Mouse (Mus musculus) induced T-regulatory cell, adult 2 months (primary cell): Measurements from ENCODE around the gene Myadml2.

ENCODE experiments used
- DNase-seq: peaks from one replicate; pipeline ENCODE4 v3.0.0-alpha.2; 2012; ENCODE audit warnings: low read depth

Myadml2 gene

DNA sequence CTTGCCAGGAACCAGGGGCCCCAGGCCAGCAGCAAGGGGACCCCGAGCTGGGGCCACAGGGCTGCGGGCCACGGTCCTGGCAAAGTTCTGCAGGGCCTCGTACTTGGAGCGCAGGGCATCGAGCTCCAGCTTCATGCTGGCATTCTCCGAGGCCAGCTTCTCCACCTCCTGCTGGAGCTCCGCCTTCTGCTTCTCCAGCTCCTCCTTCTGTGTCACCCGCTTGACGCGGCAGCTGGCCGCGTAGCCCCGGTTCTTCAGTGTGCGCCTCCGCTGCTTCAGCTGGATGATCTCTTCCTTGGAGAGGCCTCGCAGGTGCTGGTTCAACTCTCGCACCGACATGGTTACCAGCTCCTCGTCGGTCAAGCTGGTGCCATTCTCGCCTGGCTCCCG lies 18.6 kb downstream of the Myadml2 start:
- peak; percentile 81 for DNase-seq

- no peak for DNase-seq
Observed at GRCm38 (mm10) chr11:120628601-120629340, 19.2 kb downstream of the Myadml2 start.

DNA sequence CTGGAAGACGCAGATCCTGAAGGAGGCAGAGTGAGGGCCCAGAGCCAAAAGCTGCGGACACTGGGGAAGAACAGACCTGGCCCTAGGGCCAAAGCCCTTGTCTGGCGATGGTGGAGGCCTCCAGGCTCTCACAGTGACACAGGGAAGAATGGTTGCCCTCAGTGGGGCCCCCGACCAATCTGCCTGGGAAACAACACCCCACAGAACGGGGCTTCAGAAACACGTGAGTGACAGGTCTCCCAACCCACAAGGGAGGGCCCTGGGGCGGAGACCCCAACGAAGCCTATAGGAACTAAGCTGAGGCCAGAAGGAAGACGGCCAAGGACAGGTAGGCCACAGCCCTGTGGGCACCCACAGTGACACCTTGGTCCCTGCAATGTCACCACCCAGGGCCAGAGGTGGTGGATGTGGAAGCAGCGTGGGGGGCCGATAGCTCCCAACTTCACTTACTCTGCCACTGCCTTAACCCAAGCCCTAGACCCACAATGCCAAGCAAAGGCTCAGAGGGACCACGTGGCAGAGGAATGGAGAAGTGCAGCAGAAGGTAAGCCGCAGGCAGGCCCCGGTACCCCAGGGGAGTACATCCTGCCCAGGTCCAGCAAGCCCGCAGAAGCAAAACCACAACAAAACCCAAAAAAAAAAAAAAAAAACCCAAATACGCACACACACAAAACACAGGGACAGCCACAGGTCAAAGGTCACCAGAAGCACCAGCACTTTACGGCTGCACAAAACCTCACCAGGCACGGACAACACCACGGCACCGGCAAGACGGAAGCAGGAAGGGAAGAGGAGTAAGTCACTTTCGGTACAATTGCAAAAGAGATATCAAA lies 20.3 kb downstream of the Myadml2 start:
- peak; percentile 88 for DNase-seq

GRCm38 (mm10) chr11:120626785-120627467 lies 21.0 kb downstream of the Myadml2 start:
- peak; percentile 28 for DNase-seq

- DNase-seq = peak; percentile 26
Observed at GRCm38 (mm10) chr11:120625152-120625775, 22.7 kb downstream of the Myadml2 start, which contains the start of gene Sirt7. Gene Sirt7, minus strand, starts transcription at chr11:120625240.

DNA sequence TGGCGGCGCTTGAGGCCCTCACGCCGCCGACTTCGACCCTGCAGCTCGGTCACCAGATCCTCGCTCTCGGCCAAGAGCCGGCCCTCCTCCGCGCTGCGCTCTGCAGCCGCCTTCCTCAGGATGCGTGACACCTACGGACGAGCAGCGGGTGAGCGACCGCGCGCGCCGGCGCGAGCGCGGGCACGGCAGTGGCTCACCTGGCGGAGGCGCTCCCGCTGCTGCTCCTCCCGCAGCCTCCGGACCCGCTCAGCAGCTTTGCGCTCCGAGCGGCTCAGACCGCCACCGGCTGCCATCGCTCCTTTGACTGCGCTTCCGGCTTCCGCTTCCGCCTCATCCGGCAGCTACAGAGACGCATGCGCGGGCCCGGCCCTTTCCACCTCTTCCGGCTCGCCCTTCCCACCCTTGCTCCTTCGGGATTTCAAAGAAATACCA lies 23.3 kb downstream of the Myadml2 start:
- peak; percentile 93 for DNase-seq

- peak; percentile 83 for DNase-seq
Observed at GRCm38 (mm10) chr11:120623961-120624679, 23.8 kb downstream of the Myadml2 start.

DNA sequence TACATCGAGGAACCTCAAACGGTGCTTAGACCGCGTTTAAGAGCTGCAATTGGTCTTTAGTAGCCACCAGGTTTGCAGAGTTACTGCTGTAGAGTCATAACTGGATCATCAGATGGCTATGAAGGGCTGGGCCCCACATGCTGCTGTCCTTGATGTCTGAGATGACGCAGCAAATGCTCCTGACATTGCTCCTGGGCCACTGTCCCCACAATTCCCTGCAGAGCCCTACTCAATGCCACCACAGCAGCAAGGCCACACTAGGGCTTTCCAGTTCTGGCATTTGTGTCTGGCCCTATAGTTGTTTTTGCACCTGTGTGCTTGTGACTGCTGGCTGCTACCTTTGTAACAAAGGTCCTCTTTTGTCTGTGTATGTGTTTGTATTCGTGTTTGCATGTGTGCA lies 25.2 kb downstream of the Myadml2 start:
- DNase-seq = no peak

- DNase-seq = no peak
Observed at GRCm38 (mm10) chr11:120620195-120620594, 27.8 kb downstream of the Myadml2 start.

DNA sequence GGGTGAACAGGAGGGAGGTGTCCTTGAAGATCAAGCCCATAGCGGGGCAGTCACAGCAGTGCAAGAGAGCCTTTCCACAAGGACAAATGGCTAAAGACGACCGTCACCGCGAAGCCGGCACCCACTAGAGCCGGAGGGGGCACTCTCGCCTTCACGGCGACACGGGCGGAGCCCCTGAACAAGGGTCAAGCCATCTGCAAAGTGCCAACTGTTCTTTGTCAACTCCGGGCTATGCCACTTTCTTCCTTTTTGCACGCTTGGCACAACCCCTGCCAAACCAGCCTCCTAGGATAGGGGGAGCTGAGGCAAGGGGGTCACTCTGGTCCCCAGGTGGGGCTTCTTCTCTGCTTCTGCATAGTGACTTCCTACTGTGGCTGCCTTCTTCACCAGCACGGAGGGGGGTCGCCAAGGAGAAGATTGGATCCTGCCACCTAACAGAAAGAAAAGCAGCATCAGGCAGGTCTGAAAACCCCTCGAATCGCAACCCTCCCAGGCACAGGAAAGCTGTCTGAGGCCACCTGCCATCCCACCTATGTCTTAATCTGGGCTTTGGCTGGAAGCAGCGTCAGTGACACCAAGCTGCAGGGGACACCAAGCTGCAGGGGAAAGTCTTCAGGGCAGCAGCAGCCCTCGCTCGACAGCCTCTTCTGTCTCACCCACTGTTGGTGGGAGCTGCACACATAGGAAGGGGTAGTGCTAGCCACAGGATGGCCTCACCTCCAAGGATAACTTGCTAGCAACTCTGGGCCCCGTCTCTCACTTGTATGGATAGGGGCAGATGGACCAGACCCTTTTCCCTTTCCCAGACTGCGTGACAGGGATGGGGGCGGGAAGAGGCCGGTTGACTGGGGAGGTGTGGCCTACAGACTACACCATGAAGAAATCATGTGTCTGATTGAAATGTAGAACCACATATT lies 29.1 kb downstream of the Myadml2 start:
- no peak for DNase-seq

- DNase-seq = peak; percentile 96
Observed at GRCm38 (mm10) chr11:120617519-120618112, 30.3 kb downstream of the Myadml2 start, which contains the start of gene Pcyt2. Gene Pcyt2, minus strand, starts transcription at chr11:120617936.

- DNase-seq = peak; percentile 29
Observed at GRCm38 (mm10) chr11:120616617-120617294, 31.2 kb downstream of the Myadml2 start.

- DNase-seq = no peak
Observed at GRCm38 (mm10) chr11:120615606-120616203, 32.3 kb downstream of the Myadml2 start.

- DNase-seq = no peak
Observed at GRCm38 (mm10) chr11:120615167-120615566, 32.8 kb downstream of the Myadml2 start.

- DNase-seq = no peak
Observed at GRCm38 (mm10) chr11:120613976-120614375, 34.0 kb downstream of the Myadml2 start.

DNA sequence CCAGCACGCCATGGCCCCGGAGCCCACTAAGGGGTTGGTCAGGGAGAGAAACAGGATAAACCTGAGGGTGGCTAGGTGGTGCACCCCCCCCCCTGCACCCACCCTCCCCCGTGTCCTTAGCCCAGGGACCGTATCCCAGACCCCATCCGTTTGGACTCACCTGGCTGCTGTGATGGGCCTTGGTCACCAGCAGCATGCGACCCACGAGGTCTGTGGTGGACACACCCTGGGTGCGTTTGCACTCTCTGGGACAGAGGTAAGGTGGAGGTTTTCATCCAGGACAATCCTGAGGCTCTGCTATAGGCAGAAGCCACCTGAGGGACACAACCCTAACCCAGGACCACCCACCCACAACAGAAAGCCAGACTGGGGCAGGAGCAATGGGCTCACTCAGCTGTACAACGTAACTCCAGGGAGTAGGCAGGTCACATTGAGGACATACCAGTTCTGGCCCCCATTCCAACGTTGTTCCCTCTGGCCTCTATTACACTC lies 34.4 kb downstream of the Myadml2 start:
- DNase-seq = no peak

DNA sequence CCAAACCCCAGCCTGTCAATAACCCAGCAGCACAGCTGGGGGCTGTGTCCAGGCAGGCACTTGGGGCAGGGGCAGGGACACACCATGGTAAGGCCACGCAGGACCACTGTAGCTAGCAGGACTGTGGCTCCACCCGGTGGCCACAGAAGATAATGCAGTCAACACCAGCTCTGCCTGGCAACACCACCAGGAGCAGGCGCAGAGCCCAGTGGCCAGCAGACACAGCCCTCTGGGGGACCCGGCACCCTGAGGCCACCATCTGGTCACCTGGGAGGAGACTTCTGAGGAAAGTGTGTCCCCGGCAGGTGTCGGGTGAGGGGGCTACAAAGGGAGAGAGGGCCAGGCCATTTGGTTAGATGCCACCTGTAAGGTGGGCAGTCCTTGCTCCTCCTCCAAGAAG lies 35.2 kb downstream of the Myadml2 start:
- peak; percentile 86 for DNase-seq

DNA sequence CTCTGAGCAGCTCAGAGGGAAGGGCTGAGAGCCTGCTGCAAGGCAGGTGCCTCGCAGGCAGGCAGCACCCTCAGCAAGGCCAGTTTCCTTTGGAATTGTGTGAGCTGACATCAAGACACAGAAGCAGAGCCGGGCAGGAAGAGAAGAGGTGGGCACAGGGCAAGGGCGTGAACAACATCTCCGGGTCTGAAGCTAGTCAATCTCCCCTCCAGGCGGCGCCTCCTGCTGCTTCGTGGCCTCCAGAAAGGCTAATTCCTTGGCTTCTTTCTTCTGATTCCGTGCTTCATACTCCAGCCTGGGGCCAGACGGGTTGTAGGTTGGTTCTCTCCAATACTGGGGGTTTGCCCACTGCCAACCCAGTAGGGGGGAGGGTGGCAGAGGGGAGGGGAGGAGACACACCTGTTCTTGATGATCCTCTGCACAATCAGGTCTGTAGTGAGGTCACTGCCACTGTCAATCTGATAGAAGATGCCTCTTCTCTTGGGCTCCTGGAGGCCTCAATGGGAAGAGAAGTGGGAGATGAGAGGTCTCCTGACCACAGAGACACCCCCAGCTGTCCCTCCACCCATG lies 37.4 kb downstream of the Myadml2 start:
- DNase-seq = no peak
